29 mouse cellular contexts compared by ENCODE assay signal in genomic region chr11:60440176-60440575, GRCm38 (mm10). TPM values are rescaled to one million over a fixed set of nuclear protein-coding genes. Genes with fewer than 3 reads are reported as not detected.
A peak's percentile ranks its signal among the peaks of the same experiment; 100 is the strongest.
DNase-seq lines count a peak whose midpoint lies in the region; ATAC-seq and TF ChIP-seq lines count a peak whose summit lies in the region.
"Had no signal": no experiment of that assay in that cellular context is flagged by ENCODE, and none has a peak within 500 bp of the region (broad histone marks: within the 10 kb centered on the region; RNA-seq: fewer than 3 reads in every experiment).

No protein-coding gene starts in this region.

- H3K4me2 ChIP-seq in kidney, embryonic 15.5 days: no peak overlapping the region
- no peak overlapping the region for H3K4me2 ChIP-seq in lung, postnatal 0 days (replicated peaks; ENCODE audit: low read depth, low read length)
- H3K4me2 ChIP-seq: heart, embryonic 15.5 days; hindbrain, embryonic 12.5 days; intestine, embryonic 15.5 days; limb, embryonic 15.5 days; liver, embryonic 13.5 days; lung, embryonic 14.5 days; midbrain, embryonic 15.5 days had no signal

- no peaks in the 10 kb centered on the region for H3K27me3 ChIP-seq in kidney, embryonic 15.5 days
- H3K27me3 ChIP-seq in lung, postnatal 0 days (replicated peaks; ENCODE audit: insufficient read depth, low read length): no peaks in the 10 kb centered on the region
- H3K27me3 ChIP-seq: heart, embryonic 15.5 days; hindbrain, embryonic 12.5 days; intestine, embryonic 15.5 days; limb, embryonic 15.5 days; liver, embryonic 13.5 days; midbrain, embryonic 15.5 days had no signal

- no peak for DNase-seq in kidney, postnatal 10 days
- peak; percentile 51 for DNase-seq in lung, postnatal 0 days (ENCODE audit: low spot score)
- DNase-seq in lung, postnatal 4 days: no peak
- DNase-seq in R1 (ENCODE audit: low read depth, low spot score): peak; percentile 89
- no peak for DNase-seq in right cerebral cortex, adult 2 months (ENCODE audit: low spot score in 2 of 2)
- DNase-seq in thymus, postnatal 10 days (ENCODE audit: low spot score in 2 of 2): no peak
- DNase-seq: adrenal gland, postnatal 14 days; cerebellum, adult 11 months; cerebellum, adult 9-10 months; cerebellum, postnatal 36 days; gastrocnemius, postnatal 25 days; heart, adult 11 months; layer of hippocampus, postnatal 36 days; liver, embryonic 13.5 days; lung, embryonic 14.5 days; spleen, adult 18-20 months; thymus, postnatal 25 days had no signal

- WGBS in kidney, embryonic 15.5 days: 41% methylated on average over 7 of the region's 7 CpGs
- 32% methylated on average over 7 of the region's 7 CpGs for WGBS in lung, postnatal 0 days

- no peak overlapping the region for H3K9ac ChIP-seq in kidney, embryonic 15.5 days
- no peak overlapping the region for H3K9ac ChIP-seq in lung, postnatal 0 days (replicated peaks; ENCODE audit: low read depth)
- H3K9ac ChIP-seq: heart, embryonic 15.5 days; hindbrain, embryonic 12.5 days; intestine, embryonic 15.5 days; limb, embryonic 15.5 days; liver, embryonic 13.5 days; lung, embryonic 14.5 days; midbrain, embryonic 15.5 days had no signal

- no peaks in the 10 kb centered on the region for H3K9me3 ChIP-seq in kidney, embryonic 15.5 days (replicated peaks)
- no peaks in the 10 kb centered on the region for H3K9me3 ChIP-seq in lung, postnatal 0 days (ENCODE audit: low read length)
- H3K9me3 ChIP-seq: G1E; heart, embryonic 10.5 days; heart, embryonic 15.5 days; hindbrain, embryonic 12.5 days; intestine, embryonic 15.5 days; limb, embryonic 10.5 days; limb, embryonic 15.5 days; liver, embryonic 13.5 days; midbrain, embryonic 10.5 days; midbrain, embryonic 15.5 days had no signal

- TF ChIP-seq EP300 in lung, postnatal 0 days (IDR thresholded peaks at IDR 0.05): no peak

- no peak for ATAC-seq in kidney, embryonic 15.5 days (replicated peaks; ENCODE audit: low FRiP score)
- no peak for ATAC-seq in lung, postnatal 0 days
- ATAC-seq: forebrain, embryonic 14.5 days; hindbrain, postnatal 0 days; intestine, embryonic 15.5 days; midbrain, embryonic 15.5 days had no signal

- TF ChIP-seq CTCF in lung, postnatal 0 days (IDR thresholded peaks at IDR 0.05): no peak

- H3K4me3 ChIP-seq in kidney, embryonic 15.5 days (replicated peaks): no peak overlapping the region
- no peak overlapping the region for H3K4me3 ChIP-seq in lung, postnatal 0 days (ENCODE audit: low read depth, low read length)
- H3K4me3 ChIP-seq: heart, embryonic 10.5 days; heart, embryonic 15.5 days; hindbrain, embryonic 12.5 days; intestine, embryonic 15.5 days; limb, embryonic 10.5 days; limb, embryonic 15.5 days; liver, embryonic 13.5 days; midbrain, embryonic 10.5 days; midbrain, embryonic 15.5 days had no signal

- H3K4me1 ChIP-seq in kidney, embryonic 15.5 days: no peaks in the 10 kb centered on the region
- no peaks in the 10 kb centered on the region for H3K4me1 ChIP-seq in lung, postnatal 0 days (ENCODE audit: insufficient read depth, low read depth, low read length)
- H3K4me1 ChIP-seq: heart, embryonic 10.5 days; heart, embryonic 15.5 days; hindbrain, embryonic 12.5 days; intestine, embryonic 15.5 days; limb, embryonic 10.5 days; limb, embryonic 15.5 days; midbrain, embryonic 10.5 days; midbrain, embryonic 15.5 days had no signal

- 0 out of 2 replicates have a peak overlapping the region, but pooled peaks have one; percentile 13 for H3K27ac ChIP-seq in kidney, embryonic 15.5 days
- 0 out of 2 replicates have a peak overlapping the region, but pooled peaks have one; percentile 21 for H3K27ac ChIP-seq in lung, postnatal 0 days (ENCODE audit: low read length)
- H3K27ac ChIP-seq: heart, embryonic 10.5 days; heart, embryonic 15.5 days; hindbrain, embryonic 12.5 days; hindbrain, postnatal 0 days; intestine, embryonic 15.5 days; limb, embryonic 10.5 days; limb, embryonic 15.5 days; liver, embryonic 13.5 days; midbrain, embryonic 10.5 days; midbrain, embryonic 15.5 days had no signal

- peaks cover 86% of the 10 kb centered on the region for H3K36me3 ChIP-seq in kidney, embryonic 15.5 days
- peaks cover 27% of the 10 kb centered on the region for H3K36me3 ChIP-seq in lung, postnatal 0 days (ENCODE audit: insufficient read depth, low read length)

RNA-seq across cellular contexts. Expression of gene Drg2, which starts 14.2 kb away (rescaled TPM):
- polyA plus RNA-seq in kidney, embryonic 15.5 days (2015; fragmentation: Nextera tagmentation; extraction: Ambion mirVana): 106 and 120 TPM in 2 replicates
- 48.6 and 49.1 TPM in 2 replicates for polyA plus RNA-seq in lung, postnatal 0 days (2015; fragmentation: Nextera tagmentation; extraction: Ambion mirVana)

RNA-seq across cellular contexts. Expression of gene Atpaf2, which starts 21.9 kb away (rescaled TPM):
- polyA plus RNA-seq in kidney, embryonic 15.5 days (2015; fragmentation: Nextera tagmentation; extraction: Ambion mirVana): 53.6 and 55.3 TPM in 2 replicates
- polyA plus RNA-seq in lung, postnatal 0 days (2015; fragmentation: Nextera tagmentation; extraction: Ambion mirVana): 24.1 and 24.7 TPM in 2 replicates

RNA-seq across cellular contexts. Expression of gene Gid4, which starts 23.2 kb away (rescaled TPM):
- polyA plus RNA-seq in kidney, embryonic 15.5 days (2015; fragmentation: Nextera tagmentation; extraction: Ambion mirVana): 25.0 and 27.1 TPM in 2 replicates
- 12.6 and 15.4 TPM in 2 replicates for polyA plus RNA-seq in lung, postnatal 0 days (2015; fragmentation: Nextera tagmentation; extraction: Ambion mirVana)

RNA-seq across cellular contexts. Expression of gene Myo15, which starts 29.0 kb away (rescaled TPM):
- 0.23 and 0.26 TPM in 2 replicates for polyA plus RNA-seq in kidney, embryonic 15.5 days (2015; fragmentation: Nextera tagmentation; extraction: Ambion mirVana)
- 0.12 and 0.21 TPM in 2 replicates for polyA plus RNA-seq in lung, postnatal 0 days (2015; fragmentation: Nextera tagmentation; extraction: Ambion mirVana)
- polyA plus RNA-seq: heart, embryonic 15.5 days had no signal

Comparison
In these comparisons a context has a peak if more than half of its experiments do, and no peak if none do; other contexts are left out.
1. DNase-seq: peak in lung, postnatal 0 days (single experiment) and R1 (single experiment); none in kidney, postnatal 10 days (single experiment), lung, postnatal 4 days (0 of 2), right cerebral cortex, adult 2 months (0 of 2) and thymus, postnatal 10 days (0 of 2).